Mouse (Mus musculus): ENCODE data around the gene B4galt4.
A peak's percentile ranks its signal among the peaks of the same experiment; 100 is the strongest.
"Not testable (repeated sequence)": the region's sequence is repeated elsewhere in the genome, so short reads cannot be mapped to it uniquely, and the experiment has no call there.

B4galt4 gene

DNA sequence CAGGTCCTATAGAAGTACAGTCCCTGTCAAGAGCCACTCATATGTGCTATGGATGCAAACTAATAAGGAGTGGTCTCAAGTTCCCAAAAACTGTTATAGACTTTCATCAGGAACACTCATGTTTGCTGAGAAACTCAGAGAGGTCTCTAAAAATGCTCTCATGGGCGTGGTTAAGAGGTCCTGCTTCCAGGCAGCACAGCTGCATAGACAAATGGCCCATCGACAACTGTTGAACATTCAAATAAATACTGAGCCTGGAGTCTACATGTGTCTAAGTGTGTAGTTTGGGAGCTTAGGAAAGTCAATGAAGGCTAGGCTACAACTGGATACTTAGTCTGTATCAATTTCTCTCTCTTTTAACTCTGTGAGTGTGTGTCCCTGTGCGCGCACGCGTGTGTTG lies 29.1 kb downstream of the B4galt4 start:
- DNase-seq: no peak

DNA sequence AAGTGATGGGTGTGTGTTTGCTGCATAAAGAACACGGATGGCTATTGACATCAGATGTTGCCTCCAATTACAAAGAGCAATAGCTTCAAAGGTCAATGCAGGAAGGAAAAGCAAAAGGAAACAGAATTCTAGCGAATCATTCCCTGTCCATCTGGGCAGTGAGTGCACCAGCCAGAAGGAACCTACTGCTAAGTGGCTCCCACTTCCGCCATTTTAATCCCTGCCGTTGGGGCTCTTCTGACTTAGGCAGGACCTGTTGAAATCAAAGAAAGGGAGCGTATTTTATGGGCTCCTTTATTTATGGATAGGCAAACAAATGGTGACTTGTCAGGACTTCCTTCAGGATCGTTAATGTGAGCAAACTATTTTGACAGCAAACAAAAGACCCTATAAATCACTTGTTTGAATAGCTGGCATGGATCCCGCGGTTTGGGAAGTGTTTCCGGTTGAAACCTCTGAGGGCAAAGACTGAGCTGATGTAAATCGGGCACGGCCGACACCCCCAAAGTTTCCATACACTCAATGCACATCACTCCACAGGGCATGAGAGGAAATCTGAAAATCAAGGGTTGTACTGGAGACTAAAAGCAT lies 30.9 kb downstream of the B4galt4 start:
- DNase-seq: peak; percentile 50

DNA sequence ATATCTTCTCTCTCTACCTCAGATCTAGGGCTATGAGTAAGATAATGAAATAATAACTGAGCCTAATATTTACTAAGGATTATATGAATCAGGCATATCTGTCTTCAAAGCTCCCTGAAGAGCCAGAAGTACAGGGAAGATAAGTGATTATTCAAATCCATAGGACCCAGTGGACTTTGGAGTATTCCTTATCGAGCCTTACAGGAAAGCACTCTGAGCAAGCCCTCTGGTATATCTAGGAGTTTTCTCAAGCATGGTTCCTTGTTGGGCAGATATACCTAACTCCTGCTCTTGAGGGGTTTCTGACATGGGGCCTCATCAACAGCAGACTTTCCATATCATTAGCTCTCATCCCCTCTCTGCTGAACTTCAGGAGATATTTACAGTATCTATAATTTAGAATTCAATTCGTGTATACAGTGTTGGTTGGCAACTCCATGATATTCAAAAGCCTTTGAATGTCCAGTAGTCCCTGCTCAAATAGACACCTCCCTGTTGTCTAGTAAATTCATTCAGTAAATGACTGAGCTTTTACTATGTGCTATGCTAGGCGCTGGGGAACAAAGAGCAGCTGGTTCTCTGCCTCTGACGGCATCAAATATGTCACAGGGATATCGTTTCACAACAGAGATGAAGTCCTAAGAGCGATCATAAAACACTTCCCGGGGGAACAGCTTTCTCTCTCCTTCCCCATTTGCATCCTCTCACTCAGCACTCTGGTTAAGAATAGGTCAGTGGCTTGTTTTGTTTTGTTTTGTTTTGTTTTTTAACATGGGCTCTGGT lies 33.1 kb downstream of the B4galt4 start:
- DNase-seq: peak; percentile 83

DNA sequence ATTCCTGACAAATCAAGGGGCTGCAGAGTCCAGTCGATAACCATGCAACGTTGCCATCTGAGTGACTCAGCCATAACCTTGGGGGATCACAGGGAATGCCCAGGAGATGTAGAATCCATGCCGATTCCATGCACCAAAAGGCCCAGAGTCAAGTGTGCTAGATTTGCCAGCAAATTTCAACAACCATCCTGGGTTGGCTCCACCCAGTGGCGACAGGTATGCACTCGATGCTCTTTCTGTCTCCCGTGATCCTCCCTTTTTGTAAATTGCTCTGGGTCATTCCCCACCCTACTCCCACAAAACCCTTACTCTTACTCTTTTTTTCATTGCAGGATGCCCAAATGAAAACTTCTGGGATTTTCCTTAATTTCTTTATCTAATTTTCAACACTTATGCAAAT lies 34.3 kb downstream of the B4galt4 start:
- DNase-seq: no peak

DNA sequence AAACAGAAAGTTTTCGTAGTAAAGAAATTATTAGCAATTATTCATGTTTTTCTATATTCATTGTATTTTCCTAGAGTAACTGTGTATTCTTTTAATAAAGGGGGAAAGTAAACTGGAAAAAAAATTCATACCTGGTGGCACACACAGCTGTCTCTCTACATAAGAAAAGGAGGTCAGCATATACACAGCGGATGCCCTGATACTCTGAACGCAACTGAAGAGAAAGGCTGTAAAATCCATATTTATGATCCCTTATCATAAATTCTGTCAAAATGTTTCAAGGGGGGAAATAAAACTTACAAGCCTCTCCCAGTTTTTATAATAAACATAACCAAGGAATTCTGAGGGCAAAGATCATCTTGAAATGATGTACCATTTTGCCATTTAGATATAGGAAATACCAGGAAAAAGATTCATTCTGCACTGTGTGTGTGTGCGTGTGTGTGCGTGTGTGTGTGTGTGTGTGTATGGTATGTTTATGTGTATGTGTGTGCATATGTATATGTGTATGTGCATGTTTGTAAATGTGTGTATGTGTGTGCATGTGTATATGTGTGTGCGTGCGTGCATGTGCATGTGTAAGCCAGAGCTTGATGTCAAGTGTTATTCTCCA lies 39.0 kb downstream of the B4galt4 start:
- DNase-seq: no peak

DNA sequence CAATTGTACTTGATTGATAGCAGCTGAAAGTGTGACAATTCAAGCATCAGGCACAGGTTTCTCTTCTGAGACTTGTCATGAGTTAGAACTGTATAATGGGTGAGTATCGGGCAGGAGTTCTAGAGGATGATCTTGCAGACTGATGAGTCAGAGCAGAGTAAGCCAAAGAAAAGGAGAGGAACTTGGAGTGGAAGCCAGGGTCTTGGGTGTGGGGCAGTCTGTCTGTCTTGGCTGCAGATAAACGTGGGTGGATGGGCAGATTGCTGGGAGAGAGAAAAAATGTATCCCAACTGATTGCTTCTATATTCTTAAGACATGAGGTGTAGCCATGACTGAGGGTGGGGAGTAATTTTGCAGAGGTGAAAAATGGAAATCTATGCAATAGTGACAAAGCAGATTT lies 39.9 kb downstream of the B4galt4 start:
- no peak for DNase-seq

DNA sequence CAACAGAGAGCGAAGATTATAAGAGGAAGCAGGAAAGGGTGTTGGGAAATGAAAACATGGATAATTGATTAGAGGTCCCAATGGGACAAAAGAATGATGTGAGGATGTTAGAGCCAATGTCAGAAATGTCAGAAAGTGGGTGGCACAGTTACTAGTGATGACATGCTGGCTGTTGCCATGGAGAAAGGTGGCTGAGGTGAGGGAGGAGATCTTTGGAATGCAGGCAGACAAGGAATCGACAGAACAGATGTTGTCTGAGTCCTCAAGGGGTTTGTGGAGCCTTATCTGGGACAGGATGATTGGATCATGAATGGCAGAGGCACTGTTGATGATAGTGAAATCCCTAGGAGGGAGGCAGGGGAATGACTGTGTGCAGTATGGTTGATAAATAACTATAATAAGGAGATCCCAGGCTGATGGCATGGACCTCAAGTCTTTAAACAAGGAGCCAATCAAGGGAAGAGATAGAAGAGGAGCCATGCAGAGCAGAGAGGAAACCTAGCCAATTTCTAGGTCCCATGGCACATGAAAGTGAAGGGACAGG lies 40.5 kb downstream of the B4galt4 start:
- DNase-seq: no peak

DNA sequence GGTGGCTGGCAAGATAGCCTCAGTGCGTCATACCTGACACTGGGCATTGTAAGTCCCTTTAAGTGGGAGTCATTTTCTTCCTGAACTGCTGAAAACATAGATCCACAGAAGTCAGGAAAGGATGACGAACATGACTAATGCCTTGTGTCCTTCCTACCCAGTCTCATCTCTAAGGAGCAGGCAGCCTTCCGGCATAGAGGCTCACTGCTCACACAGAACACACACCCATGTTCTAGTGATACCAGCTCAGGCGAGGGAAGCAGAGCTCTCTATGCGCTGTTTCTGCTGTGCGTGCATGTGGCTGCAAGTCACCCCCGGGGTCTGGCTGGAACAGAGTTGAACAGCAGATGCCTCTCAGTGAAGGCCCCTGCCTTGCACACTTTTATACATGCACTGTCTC lies 43.2 kb downstream of the B4galt4 start:
- no peak for DNase-seq

DNA sequence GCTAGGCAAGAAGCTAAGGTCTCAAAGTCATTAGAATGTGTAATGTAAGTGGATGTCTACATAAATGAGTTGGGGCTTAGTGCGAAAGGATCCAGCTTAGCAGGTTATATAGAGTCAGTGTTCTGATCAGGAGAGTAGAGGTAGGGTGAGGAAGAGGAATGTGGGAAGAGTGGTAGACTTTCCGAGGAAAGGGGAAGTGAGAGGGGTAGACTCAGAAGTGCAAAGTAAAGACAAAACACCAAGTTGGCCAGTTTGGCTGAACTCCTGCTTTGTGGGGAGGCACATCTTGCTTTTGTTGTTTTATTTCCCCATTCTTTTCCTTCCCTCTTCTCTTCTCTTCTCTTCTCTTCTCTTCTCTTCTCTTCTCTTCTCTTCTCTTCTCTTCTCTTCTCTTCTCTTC lies 47.0 kb downstream of the B4galt4 start:
- DNase-seq: no peak

DNA sequence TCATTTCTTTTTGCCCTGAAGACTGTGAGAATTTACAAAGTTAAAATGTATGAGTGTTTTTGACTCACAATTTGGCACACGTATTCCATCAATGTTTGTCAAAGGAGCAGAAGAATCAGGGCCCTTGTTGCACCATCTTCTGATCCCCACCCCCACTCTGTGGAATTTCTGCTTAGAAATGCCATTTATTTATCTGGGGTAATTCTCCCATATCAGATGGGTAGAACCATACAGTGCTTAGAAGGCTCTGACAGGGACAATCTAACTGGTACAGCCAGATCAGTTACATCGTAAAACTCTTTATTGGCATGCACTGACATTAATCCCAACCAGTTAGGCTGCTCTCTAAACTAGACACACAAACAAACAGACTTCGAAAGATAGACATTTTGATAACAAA lies 47.9 kb downstream of the B4galt4 start:
- DNase-seq: no peak

DNA sequence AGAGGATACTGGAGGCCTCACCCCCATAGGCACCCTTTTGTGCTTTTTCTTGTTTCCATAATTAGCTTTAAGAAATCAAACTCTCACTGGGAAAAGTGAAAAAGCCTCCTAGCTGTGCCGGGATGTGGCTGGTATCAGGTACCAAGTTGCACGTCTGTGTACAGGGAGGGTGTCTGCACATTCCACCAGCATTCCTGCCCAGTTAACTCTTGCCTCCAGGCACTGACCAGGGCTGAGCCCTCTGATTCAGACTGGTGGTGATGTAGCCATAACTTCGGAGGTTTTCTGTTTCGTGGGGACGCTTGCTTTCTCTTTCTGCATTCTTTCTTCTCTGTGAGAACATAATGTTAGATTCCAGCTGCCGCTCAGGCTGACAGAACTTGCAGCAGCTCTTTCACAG lies 51.1 kb downstream of the B4galt4 start:
- no peak for DNase-seq

DNA sequence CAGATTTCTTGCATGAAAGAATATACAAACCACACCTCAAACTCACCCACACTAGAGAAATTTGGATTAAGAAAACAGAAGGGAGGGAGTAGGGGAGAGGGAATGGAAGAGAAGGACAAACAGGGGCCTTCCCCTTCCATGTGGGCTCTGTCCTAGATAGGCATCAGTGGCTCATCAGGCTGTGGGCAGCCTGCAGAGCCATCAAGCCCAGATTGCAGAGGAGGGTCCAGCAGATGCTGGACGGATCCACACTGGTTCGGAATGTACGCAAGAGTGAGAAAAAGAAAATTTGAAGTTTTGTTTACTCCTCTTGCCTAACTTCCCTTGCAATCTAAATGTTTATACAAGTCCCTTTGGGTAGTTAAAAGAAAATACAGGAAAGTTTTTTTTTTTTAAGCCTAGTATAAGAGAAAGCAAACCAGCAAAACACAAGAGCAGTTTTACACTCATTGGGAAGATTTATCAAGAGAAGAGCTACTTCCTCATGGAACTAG lies 56.9 kb downstream of the B4galt4 start:
- no peak for DNase-seq

DNA sequence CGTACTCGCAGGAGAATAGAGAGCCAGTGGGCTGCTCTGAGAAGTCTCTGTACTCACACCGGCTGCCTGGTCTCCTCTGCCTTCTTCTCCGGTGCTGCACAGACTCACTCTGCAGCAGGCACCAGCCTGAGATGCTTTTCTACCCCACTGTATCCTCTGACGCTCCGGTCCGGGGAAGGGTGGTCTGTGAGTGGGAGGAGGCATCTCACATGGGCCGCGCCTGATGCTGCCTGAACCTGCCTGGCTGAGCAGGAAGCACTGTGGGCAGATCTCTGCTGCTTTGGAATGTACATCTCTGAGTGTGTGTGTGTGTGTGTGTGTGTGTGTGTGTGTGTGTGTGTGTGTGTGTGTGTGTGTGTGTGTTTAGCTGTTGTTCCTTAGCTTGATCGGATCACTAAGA lies 58.0 kb downstream of the B4galt4 start, which contains the start of gene Upk1b:
Upk1b (minus strand) TSS at position 238 of the 400 bp plus-strand sequence.
- DNase-seq: peak; percentile 19

DNA sequence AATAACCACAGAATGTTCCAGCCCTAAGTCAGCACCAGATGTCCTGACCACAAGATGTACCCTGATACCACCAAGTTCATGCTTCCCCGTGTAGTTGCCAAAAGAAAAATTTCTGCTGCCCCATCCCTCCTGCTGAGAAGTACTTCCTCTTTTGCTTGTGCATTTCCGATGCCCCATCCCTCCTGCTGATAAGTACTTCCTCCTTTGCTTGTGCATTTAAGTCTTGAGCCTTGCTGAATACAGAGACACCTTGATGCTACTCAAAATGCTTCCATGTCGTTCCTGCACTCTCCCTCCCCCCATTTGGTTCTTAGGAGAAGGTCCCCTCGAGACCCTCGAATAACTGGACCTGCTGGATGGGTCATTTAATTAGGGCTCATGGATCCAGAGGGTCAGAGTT lies 65.7 kb downstream of the B4galt4 start:
- DNase-seq: not testable (repeated sequence)

DNA sequence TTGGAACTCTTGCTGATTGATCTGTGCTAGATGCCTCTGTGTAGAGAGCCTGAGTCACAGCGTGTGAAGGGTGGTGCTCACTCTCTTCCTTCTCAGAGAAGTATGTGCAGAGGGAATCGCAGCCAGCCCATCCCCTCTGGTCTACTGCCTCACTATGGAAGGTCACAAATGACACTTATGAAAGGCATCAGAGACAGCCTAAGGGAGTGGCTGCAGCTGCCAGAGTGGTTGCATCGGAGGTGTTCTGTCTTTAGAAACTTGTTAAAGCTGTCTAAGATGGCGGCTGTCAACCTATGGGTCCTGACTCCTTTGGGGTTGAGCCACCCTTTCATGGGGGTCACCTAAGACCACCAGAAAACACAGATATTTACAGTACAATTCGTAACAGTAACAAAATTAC lies 68.1 kb downstream of the B4galt4 start:
- DNase-seq: no peak

DNA sequence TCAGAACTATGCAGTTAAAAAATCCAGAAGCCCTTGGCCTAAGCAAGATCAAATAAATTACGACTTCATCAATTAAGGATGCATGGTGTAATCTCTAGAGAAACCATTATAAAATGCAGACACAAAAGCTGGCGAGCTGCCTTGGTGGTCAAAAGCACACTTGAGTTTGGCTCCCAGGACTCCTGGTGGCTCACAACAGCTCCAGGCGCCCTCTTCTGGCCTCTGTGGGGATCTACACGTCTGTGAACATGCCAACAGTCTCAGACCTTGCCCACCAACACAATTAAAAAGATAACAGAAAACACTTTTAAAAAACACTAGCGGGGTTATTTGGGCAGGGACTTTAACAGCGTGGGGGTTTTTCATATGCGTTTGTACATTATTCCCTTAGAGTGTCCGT lies 70.5 kb downstream of the B4galt4 start:
- DNase-seq: peak; percentile 89

Measured in lung, postnatal 10 days (tissue).